Mouse (Mus musculus): ENCODE measurements around the gene Slc22a8. TPM values are rescaled to one million over a fixed set of nuclear protein-coding genes. Genes with fewer than 3 reads are reported as not detected.

Gene Slc22a8
- polyA plus RNA-seq, 1 experiment from 2014 or later: 0.28 TPM

DNA sequence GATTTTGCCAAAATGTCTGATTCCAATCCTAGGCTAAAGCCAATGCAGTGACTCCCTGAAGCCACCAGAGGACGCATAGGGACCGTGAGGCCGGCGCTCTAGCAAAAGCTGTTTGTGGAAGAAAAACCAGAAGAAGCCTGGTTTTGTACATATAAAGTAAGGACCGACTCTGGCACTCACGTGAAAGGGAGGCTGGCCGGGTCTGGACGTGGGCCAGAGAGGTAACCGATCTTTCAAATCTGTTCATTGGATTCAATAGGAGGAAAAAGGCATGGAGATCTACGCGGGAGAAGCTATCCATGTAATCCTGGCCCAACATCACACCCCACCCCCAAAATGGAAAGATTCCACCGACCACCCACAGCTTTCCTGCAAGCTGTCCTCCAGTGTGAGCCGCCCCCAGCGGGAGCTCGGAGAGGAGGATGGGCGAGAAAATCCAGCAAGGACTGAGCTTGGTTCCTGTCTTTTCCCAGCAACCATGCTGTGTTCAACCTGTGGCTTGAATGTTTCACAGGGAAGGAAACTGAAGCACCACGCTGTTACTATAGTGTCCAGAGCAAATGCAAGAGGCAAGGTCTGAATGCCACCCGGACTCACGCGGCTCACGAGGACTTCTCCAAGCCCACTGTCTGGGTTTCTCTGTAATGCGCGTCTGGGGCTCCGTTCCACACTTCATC is 12.6 kb upstream of the Slc22a8 start:
- Histone ChIP-seq H3K27ac (no peak overlapping the region), H3K36me3 (replicated peaks) (no peaks in the 10 kb centered on the region), H3K4me1 (peaks cover 6% of the 10 kb centered on the region), H3K27me3 (no peaks in the 10 kb centered on the region), H3K9me3 (no peaks in the 10 kb centered on the region), H3K9ac (peak overlapping the region; percentile 40), H3K4me3 (replicated peaks) (peak overlapping the region; percentile 31), H3K4me2 (peak overlapping the region; percentile 62)
- peak; percentile 74 for ATAC-seq (ENCODE audit: low FRiP score)
- WGBS: 9% methylated on average over 24 of the region's 24 CpGs

GRCm38 (mm10) chr19:8578970-8579342 is 12.1 kb upstream of the Slc22a8 start:
- Histone ChIP-seq H3K27me3 (no peaks in the 10 kb centered on the region), H3K4me2 (peak overlapping the region; percentile 62), H3K27ac (no peak overlapping the region), H3K9ac (no peak overlapping the region), H3K4me3 (replicated peaks) (no peak overlapping the region), H3K9me3 (no peaks in the 10 kb centered on the region), H3K36me3 (replicated peaks) (no peaks in the 10 kb centered on the region), H3K4me1 (peaks cover 6% of the 10 kb centered on the region)
- ATAC-seq (ENCODE audit: low FRiP score): no peak
- 67% methylated on average over 2 of the region's 2 CpGs for WGBS

DNA sequence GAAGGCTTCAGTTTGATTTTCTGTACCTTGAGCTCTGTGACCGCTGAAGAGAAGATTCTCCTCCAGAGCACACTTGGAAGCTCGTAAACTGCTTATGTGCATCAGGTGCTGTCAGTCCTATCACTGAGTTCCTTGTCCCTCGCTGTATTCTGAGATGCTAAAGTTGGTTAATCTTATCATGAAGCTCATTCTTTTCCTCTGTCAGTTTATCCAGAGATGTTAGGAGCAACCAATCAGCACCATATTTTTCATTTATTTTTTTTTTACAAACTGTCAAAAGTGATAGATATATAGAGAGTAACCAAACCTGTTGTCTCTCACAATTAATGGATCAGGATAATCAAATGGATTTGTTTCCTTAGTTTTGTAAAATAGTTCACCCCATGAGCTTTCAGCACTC is 5.8 kb upstream of the Slc22a8 start:
- no peaks in the 10 kb centered on the region for H3K9me3 ChIP-seq
- no peak overlapping the region for H3K27ac ChIP-seq
- no peaks in the 10 kb centered on the region for H3K4me1 ChIP-seq
- WGBS: 84% methylated on average over 3 of the region's 3 CpGs
- no peak for ATAC-seq (ENCODE audit: low FRiP score)
- H3K27me3 ChIP-seq: no peaks in the 10 kb centered on the region
- no peaks in the 10 kb centered on the region for H3K36me3 ChIP-seq (replicated peaks)
- H3K9ac ChIP-seq: no peak overlapping the region
- H3K4me2 ChIP-seq: no peak overlapping the region
- H3K4me3 ChIP-seq (replicated peaks): no peak overlapping the region

DNA sequence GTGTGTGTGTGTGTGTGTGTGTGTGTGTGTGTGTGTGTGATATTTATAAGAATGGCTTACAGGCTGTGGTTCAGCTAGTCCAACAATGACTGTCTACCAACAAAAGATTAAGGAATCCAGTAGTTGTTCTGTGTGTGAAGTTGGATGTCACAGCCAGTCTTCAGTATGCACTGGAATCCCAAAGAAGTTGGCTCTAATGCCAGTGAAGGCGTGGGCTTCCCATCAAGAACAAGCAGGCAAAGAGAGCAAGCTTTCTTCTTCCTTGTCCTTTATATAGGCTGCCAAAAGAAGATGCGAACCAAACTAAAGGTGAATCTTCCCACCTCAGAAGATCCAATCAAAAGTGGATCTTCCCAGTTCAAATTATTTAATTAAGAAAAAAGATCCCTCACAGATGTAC is 5.2 kb upstream of the Slc22a8 start:
- no peak for ATAC-seq (ENCODE audit: low FRiP score)
- H3K4me1 ChIP-seq: no peaks in the 10 kb centered on the region
- H3K27ac ChIP-seq: no peak overlapping the region
- H3K4me3 ChIP-seq (replicated peaks): no peak overlapping the region
- no peak overlapping the region for H3K4me2 ChIP-seq
- no peaks in the 10 kb centered on the region for H3K27me3 ChIP-seq
- 86% methylated on average over 2 of the region's 2 CpGs for WGBS
- H3K9me3 ChIP-seq: no peaks in the 10 kb centered on the region
- H3K9ac ChIP-seq: no peak overlapping the region
- H3K36me3 ChIP-seq (replicated peaks): no peaks in the 10 kb centered on the region

- Histone ChIP-seq H3K27me3 (no peaks in the 10 kb centered on the region), H3K36me3 (replicated peaks) (no peaks in the 10 kb centered on the region), H3K4me3 (replicated peaks) (no peak overlapping the region), H3K4me1 (0 out of 2 replicates have a peak, but pooled peaks cover 2% of the 10 kb centered on the region), H3K4me2 (no peak overlapping the region), H3K9ac (no peak overlapping the region), H3K9me3 (no peaks in the 10 kb centered on the region), H3K27ac (no peak overlapping the region)
- ATAC-seq (ENCODE audit: low FRiP score): no peak
- 66% methylated on average over 3 of the region's 3 CpGs for WGBS
Observed at GRCm38 (mm10) chr19:8586350-8586749, 4.7 kb upstream of the Slc22a8 start.

GRCm38 (mm10) chr19:8587315-8587714 is 3.7 kb upstream of the Slc22a8 start:
- WGBS: 70% methylated on average over 1 of the region's 1 CpGs

GRCm38 (mm10) chr19:8592155-8592554 is 1.1 kb downstream of the Slc22a8 start:
- H3K27ac ChIP-seq: no peak overlapping the region
- no peaks in the 10 kb centered on the region; the same call in 1 of the 2 replicates for H3K27me3 ChIP-seq
- H3K9me3 ChIP-seq: no peaks in the 10 kb centered on the region
- peaks cover 12% of the 10 kb centered on the region for H3K4me1 ChIP-seq
- no peak for ATAC-seq (ENCODE audit: low FRiP score)
- no peak overlapping the region for H3K4me3 ChIP-seq (replicated peaks)
- H3K9ac ChIP-seq: no peak overlapping the region
- 66% methylated on average over 2 of the region's 2 CpGs for WGBS
- H3K36me3 ChIP-seq (replicated peaks): no peaks in the 10 kb centered on the region
- no peak overlapping the region for H3K4me2 ChIP-seq

More at GRCm38 (mm10) chr19:8587315-8587714, 3.7 kb upstream of the Slc22a8 start:
- H3K4me1 ChIP-seq: 0 out of 2 replicates have a peak, but pooled peaks cover 2% of the 10 kb centered on the region
- no peak overlapping the region for H3K9ac ChIP-seq
- no peaks in the 10 kb centered on the region for H3K27me3 ChIP-seq
- no peaks in the 10 kb centered on the region for H3K36me3 ChIP-seq (replicated peaks)
- no peak overlapping the region for H3K27ac ChIP-seq
- no peak overlapping the region for H3K4me2 ChIP-seq
- H3K4me3 ChIP-seq (replicated peaks): no peak overlapping the region
- ATAC-seq (ENCODE audit: low FRiP score): no peak
- no peaks in the 10 kb centered on the region for H3K9me3 ChIP-seq

- no peak overlapping the region for H3K9ac ChIP-seq
- no peak for ATAC-seq (ENCODE audit: low FRiP score)
- 59% methylated on average over 6 of the region's 6 CpGs for WGBS
Observed at GRCm38 (mm10) chr19:8592873-8593408, 1.9 kb downstream of the Slc22a8 start.

GRCm38 (mm10) chr19:8593833-8594232 is 2.8 kb downstream of the Slc22a8 start:
- H3K9ac ChIP-seq: no peak overlapping the region
- WGBS: 89% methylated on average over 11 of the region's 11 CpGs
- H3K36me3 ChIP-seq (replicated peaks): no peaks in the 10 kb centered on the region
- H3K27ac ChIP-seq: no peak overlapping the region
- no peak for ATAC-seq (ENCODE audit: low FRiP score)
- H3K4me1 ChIP-seq: peaks cover 12% of the 10 kb centered on the region
- H3K27me3 ChIP-seq: no peaks in the 10 kb centered on the region; the same call in 1 of the 2 replicates
- H3K4me2 ChIP-seq: no peak overlapping the region
- H3K4me3 ChIP-seq (replicated peaks): no peak overlapping the region
- no peaks in the 10 kb centered on the region for H3K9me3 ChIP-seq

More at GRCm38 (mm10) chr19:8592873-8593408, 1.9 kb downstream of the Slc22a8 start:
- Histone ChIP-seq H3K27me3 (no peaks in the 10 kb centered on the region; the same call in 1 of the 2 replicates), H3K4me3 (replicated peaks) (no peak overlapping the region), H3K36me3 (replicated peaks) (no peaks in the 10 kb centered on the region), H3K9me3 (no peaks in the 10 kb centered on the region), H3K27ac (no peak overlapping the region), H3K4me2 (no peak overlapping the region), H3K4me1 (peaks cover 12% of the 10 kb centered on the region)

GRCm38 (mm10) chr19:8594518-8594917 is 3.5 kb downstream of the Slc22a8 start:
- WGBS: 0% methylated on average over 1 of the region's 1 CpGs

DNA sequence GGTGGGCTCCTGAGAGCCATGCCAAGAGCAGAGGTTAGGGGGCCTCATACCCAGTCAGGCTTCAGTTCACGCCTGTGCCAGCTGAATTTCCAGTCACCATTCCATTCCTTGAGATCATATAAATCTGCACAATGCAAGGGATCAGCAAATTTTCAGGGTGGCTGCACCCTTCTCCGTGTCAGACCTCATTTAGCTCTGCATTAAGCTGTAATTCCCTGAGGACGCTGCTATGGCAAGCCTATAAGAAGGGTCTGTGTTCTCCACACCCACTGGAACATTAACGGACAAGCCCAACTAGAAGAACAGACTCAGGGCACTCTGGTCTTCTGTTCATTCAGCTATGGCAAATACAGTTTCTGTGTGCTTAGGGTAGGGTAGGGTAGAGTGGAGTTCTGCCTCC is 6.2 kb downstream of the Slc22a8 start:
- ATAC-seq (ENCODE audit: low FRiP score): no peak
- WGBS: 42% methylated on average over 4 of the region's 4 CpGs
- no peaks in the 10 kb centered on the region; the same call in 1 of the 2 replicates for H3K27me3 ChIP-seq
- peaks cover 9% of the 10 kb centered on the region for H3K4me1 ChIP-seq
- no peak overlapping the region for H3K4me2 ChIP-seq
- no peaks in the 10 kb centered on the region for H3K9me3 ChIP-seq
- no peak overlapping the region for H3K9ac ChIP-seq
- no peaks in the 10 kb centered on the region for H3K36me3 ChIP-seq (replicated peaks)
- no peak overlapping the region for H3K4me3 ChIP-seq (replicated peaks)
- H3K27ac ChIP-seq: no peak overlapping the region

More at GRCm38 (mm10) chr19:8594518-8594917, 3.5 kb downstream of the Slc22a8 start:
- no peaks in the 10 kb centered on the region for H3K9me3 ChIP-seq
- no peak overlapping the region for H3K4me2 ChIP-seq
- H3K27me3 ChIP-seq: no peaks in the 10 kb centered on the region; the same call in 1 of the 2 replicates
- H3K27ac ChIP-seq: no peak overlapping the region
- H3K4me3 ChIP-seq (replicated peaks): no peak overlapping the region
- ATAC-seq (ENCODE audit: low FRiP score): 0 out of 2 replicates have a peak, but pooled peaks have one; percentile 44
- H3K9ac ChIP-seq: no peak overlapping the region
- peaks cover 12% of the 10 kb centered on the region for H3K4me1 ChIP-seq
- no peaks in the 10 kb centered on the region for H3K36me3 ChIP-seq (replicated peaks)

DNA sequence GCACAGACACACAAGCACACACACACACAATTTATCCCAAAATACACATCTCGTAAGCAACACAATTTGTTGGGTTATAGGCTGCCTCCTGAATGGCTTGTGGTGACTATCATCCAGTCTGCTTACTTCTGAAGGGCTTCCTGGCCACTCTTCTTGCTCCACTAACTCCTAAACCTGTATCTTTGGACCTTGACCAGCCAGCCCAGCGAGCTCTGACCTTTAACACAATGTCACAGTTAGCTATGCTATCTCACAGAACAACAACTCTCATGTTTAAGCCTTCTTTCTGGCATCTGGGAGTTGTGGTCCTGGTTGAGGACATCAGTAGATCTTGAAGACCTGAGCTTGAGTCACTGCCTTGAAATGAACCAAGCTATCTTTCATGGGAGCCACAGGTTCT is 8.2 kb downstream of the Slc22a8 start:
- ATAC-seq (ENCODE audit: low FRiP score): no peak
- Histone ChIP-seq H3K4me2 (no peak overlapping the region), H3K9ac (no peak overlapping the region), H3K4me1 (peaks cover 7% of the 10 kb centered on the region), H3K27ac (no peak overlapping the region), H3K4me3 (replicated peaks) (no peak overlapping the region), H3K36me3 (replicated peaks) (no peaks in the 10 kb centered on the region), H3K9me3 (no peaks in the 10 kb centered on the region), H3K27me3 (no peaks in the 10 kb centered on the region)
- 77% methylated on average over 2 of the region's 2 CpGs for WGBS

DNA sequence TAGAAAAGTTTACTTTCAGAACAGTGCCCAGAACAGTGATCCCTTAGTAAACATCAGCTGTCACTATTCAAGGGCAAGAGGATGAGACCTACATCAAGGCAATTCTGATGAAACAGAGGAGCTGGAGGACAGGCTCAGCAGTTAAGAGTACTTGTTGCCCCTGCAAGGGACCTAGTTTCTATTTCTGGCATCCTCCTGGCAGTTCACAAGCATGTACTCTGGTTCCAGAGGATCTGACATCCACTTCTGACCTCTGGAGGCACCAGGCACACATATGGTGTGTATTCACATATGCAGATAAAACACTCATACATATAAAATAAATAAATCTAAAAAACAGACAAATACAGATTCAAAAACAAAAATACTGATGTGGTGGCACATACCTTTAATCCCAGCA is 10.9 kb downstream of the Slc22a8 start:
- H3K9ac ChIP-seq: no peak overlapping the region
- H3K27me3 ChIP-seq: no peaks in the 10 kb centered on the region
- no peak for ATAC-seq (ENCODE audit: low FRiP score)
- H3K27ac ChIP-seq: no peak overlapping the region
- H3K4me1 ChIP-seq: no peaks in the 10 kb centered on the region
- H3K4me2 ChIP-seq: no peak overlapping the region
- no peaks in the 10 kb centered on the region for H3K36me3 ChIP-seq (replicated peaks)
- H3K4me3 ChIP-seq (replicated peaks): no peak overlapping the region
- no peaks in the 10 kb centered on the region for H3K9me3 ChIP-seq
